Mouse (Mus musculus) T-helper 17 cell (primary cell): Measurements from ENCODE around the gene Setdb2.
"Not testable (repeated sequence)": the region's sequence is repeated elsewhere in the genome, so short reads cannot be mapped to it uniquely, and the experiment has no call there.

Source experiments
- in situ Hi-C, 2 experiments: fragments of 300-600 bp; cut with MboI, MseI; formaldehyde crosslinking; loops; 1 replicate in 1 of 2; 2 replicates in 1 of 2; pipeline ENCODE4 v1.15.1; 2025; ENCODE audit warnings: high pct_unique_total_duplicates in 2 of 2

Gene Setdb2

DNA sequence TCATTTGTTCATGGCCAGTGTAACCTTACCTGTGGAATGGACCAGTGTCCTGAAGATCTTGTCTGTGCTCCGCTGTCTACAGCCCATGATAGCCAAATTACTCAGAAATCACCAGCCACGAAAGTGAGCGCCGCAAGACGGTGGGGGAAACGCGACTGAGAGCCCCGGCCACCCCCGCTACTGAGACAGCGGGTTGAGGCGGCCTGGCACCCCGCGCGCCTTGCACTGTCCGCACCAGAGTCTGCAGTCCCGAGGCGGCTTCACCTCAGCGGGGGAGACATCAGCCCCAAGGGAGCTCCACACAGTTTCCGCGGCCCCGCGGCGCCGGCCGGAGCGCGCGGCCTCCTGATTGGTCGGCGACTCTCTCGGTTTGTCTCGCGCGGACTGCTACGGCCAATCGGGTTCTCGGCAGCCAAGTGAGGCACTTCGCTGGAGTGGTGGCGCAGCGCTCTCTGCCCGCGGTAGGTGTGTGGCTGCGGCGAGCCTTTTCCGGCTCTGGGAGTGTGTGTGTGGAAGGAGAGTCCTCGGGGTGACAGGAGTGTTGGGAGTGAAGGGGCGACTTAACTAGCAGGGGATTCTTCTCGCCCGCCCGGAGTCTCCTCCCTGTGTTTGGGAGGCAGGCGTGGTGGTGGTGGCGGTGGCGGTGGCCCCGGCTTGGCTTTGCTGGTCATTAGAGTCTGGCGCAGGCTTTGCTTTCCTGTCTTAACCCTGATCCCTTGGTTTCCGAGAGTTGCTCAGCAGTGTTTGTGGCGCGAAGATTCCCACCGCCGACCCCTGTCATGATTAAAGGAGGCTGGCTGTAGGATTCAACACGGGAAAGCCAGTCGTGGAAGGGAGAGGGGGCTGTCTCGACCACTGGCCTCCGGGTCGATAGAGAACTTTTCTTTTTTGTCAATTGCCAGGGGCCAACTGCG is at the start of gene Setdb2, which contains the start of gene Cab39l:
Gene Setdb2 (minus strand): TSS at position 327 of the 914 bp plus-strand sequence.
Gene Cab39l (plus strand): TSS at position 415 of the 914 bp plus-strand sequence.
- in situ Hi-C loops: loop anchor here (5.0 to 25.0 kb wide), 3 partner anchors 89 to 821 kb away; partner anchors contain the start of genes Gm49336 (in 1 of the 2), Mtmr6 (in 1 of the 2), Nupl1 (in 1 of the 2) and Rcbtb1 (in 1 of the 2)

DNA sequence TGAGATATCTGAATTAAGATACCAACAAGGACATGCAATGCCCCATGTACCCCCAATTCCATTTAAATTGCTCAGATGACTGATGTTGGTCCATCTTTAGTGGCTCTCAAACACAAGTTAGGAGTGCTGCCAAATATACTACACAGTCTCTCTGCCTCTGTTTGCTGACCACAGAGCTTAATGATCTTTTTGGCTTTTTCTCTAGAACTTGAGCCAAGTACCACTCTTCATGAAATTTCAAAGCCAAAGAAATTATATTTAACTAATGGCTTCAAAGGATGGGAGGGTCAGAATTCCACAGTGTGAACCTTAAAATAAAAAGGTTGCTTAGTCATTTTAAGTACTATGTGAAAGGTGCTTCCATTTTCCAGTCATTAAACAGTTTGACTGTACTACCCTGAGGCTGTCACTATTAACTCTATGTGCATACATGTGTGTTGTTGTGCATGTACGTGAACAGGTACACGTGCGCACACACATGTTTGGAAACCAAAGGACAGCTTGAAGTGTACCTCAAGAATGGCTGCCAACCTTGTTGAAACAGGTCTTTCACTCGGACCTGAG is 44.6 kb upstream of the Setdb2 start:
- in situ Hi-C loops: no loop called here

DNA sequence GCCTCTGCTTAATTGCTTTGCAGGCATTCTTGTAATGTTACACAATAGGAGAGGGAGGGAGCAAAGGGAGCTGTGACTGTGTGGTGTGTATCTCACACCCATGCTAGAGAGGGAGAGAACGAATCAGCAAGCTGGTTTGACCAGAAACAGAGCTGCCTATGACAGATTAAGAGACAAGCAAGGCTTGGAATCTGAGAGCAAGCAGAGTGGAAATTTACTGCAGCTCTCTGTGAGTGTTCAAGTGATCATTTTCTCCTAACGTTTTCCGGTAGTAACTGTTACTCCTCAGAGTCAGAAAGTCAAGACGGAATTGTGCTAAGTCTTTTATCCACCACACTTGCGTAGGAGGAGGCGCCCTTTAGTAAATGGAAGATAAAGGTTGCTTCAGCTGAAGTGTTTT is 38.0 kb upstream of the Setdb2 start:
- in situ Hi-C loops: no loop called here

DNA sequence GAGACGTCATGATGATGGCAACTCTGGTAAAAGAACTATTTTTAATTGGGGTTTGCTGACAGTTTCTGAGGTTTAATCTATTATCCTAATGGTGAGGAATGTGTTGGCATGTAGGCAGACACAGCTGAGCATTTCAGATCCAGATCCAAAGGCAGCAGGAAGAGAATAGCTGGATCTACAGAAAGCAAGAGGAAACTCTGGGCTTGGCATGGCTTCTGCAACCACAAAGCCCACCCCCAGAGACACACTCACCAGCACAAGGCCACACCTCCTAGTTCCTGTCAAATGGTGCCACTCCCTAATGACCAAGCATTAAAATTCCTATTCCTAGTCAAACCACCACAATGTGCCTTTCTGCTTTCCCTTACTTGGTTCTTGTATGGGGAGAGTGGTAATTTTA is 30.1 kb upstream of the Setdb2 start:
- in situ Hi-C loops: no loop called here

DNA sequence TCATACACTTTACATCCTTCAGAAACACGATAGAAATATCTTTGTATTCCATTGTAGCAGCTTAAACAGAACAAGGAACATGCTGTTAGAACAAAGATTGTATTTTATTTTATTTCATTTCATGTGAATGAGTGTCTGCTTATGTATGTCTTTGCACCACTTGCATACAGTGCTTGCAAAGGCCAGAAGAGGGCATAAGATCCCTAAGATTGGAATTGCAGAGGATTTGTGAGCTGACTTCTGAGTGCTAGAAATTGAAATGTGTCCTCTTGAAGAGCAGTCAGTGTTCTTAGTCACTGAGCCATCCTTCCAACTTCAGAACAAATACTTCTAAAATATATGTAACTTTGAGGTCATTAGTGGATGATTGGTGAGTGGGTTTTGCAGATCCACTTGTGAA is 27.1 kb upstream of the Setdb2 start:
- in situ Hi-C loops: no loop called here

DNA sequence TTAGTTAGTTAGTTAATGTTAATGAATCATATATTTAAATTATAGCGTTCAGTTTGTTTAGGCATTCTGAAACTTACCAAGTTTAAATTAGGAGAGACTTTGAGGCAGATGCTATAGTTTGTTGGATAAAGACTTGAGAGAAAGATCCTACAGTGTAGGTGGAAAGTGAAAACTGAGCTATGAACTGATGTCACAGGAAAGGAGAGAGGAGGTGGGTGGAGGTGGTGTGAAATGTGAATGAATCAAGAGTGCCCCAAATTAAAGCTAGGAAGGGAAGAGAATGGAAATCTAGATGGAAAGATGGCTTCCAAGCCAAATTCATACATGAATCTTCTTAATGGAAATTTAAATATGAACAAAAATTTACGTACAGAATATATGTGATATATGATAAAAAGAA is 25.8 kb upstream of the Setdb2 start:
- in situ Hi-C loops: no loop called here

DNA sequence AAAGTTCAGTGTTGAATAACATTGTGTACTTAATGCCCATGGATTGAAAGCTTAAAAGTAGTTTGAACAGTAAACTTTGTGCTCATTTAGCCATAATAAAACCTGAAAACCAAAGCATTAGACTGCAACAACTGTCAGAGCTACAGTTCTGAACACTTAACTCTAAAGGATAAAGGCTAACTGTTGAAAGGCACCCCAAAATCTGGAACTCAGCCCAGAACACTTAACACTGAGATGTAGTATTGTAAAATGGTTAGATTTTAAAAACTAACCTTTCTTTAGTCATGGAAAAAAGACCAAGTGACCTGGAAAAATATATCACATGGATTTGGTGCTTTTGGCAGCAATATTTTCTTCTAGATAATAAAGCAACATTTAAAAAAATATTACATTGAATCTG is 7.3 kb upstream of the Setdb2 start:
- in situ Hi-C loops: loop anchor here in 1 of 2 experiments (10.0 to 25.0 kb wide), 2 partner anchors 243 to 814 kb away; partner anchors contain the start of genes Gm49336, Mtmr6, Nupl1 and Rcbtb1

DNA sequence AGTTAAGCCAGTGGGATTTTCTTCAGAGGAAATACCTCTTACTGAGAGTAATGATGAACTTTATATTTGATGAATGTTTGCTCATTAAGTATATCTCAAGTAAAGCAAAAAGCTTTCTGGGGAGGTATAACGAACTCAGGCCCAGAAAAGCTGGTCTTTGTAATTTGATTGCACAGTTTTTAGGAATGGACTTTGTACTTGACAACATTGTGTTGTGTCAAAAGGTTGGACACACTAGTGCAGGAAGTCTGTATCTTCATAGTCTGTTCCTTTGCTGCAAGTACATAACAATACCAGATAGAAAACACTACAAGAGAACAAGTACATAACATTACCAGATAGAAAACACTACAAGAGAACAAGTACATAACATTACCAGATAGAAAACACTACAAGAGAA is 4.7 kb upstream of the Setdb2 start:
- in situ Hi-C loops: loop anchor here in 1 of 2 experiments (10.0 to 25.0 kb wide), 2 partner anchors 241 to 817 kb away; partner anchors contain the start of genes Gm49336, Mtmr6, Nupl1 and Rcbtb1

DNA sequence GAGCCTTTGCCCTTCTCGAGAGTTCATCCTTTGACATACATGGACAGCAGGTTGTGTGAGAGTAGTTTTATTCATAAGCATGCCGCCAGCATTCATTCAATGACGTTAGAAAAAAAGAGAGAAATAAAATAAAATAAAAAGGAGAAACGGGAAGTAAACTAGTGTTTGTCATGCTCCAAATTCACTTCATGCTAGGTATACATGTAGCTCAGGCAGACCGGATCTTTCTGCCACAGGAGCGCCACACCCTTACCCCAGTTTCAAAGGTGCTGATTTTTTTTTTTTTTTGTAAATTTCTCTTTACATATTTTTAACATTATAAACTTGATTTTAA is 755 bp upstream of the Setdb2 start:
- in situ Hi-C loops: loop anchor here (5.0 to 25.0 kb wide), 3 partner anchors 89 to 821 kb away; partner anchors contain the start of genes Gm49336 (in 1 of the 2), Mtmr6 (in 1 of the 2), Nupl1 (in 1 of the 2) and Rcbtb1 (in 1 of the 2)

DNA sequence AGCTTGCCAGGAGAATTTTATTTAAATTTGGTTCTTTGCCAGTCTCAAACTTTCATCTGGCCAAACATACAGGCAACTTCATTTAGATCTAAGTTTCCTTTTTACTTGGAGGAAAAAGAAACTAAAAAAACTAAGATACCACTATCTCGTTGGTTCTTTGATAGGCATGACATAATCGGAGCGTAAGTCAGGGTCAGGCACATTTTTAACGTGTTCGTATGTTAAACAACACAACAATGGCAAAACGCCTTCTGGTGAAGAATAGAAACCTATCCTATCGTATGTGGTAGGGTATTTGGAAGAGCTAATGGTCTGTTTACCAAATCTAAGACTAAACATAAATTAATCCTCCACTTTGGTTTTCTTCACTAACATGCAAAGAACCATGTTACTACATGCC is 645 bp downstream of the Setdb2 start:
- in situ Hi-C loops: loop anchor here (5.0 to 25.0 kb wide), 3 partner anchors 88 to 822 kb away; partner anchors contain the start of genes Gm49336 (in 1 of the 2), Mtmr6 (in 1 of the 2), Nupl1 (in 1 of the 2) and Rcbtb1 (in 1 of the 2)

DNA sequence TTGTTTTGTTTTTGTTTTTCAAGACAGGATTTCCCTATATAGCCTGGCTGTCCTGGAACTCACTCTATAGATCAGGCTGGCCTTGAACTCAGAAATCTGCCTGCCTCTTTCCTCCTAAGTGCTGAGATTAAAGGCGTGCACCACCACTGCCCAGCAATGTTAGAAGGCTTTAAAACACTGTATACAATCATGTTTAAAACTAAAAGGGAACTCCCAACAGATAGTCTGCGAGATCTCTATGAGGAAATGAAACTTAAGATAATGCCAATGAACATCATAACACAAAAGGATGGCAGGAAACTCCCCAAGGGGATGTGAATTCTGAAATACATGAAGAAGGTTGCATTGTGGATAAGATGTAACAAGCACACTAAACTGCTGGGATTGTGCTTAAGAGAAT is 2.2 kb downstream of the Setdb2 start:
- in situ Hi-C loops: loop anchor here (10.0 to 25.0 kb wide), 2 partner anchors 824 to 1564 kb away; partner anchors contain the start of genes Gm49336 (in 1 of the 2), Mtmr6 (in 1 of the 2) and Nupl1 (in 1 of the 2)

DNA sequence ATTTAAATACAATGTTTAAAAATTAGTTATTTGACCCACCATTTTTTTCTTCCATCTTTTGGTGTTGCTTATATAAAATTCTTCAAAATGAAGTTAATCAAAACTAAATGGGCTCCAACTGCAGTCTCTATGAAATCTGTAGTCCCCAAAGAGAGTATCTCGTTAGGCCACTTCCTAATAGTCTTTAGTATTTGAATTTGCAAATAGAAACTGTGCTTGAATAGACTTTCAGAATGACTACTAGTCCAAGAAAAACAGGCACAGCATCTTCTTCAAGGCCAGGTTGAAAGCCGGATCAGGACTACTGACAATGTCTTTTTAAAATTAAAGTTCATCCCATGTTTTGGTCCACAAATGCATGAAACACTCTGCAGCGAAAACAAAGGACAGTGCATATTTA is 3.3 kb downstream of the Setdb2 start:
- in situ Hi-C loops: loop anchor here (10.0 to 25.0 kb wide), 2 partner anchors 825 to 1563 kb away; partner anchors contain the start of genes Gm49336 (in 1 of the 2), Mtmr6 (in 1 of the 2) and Nupl1 (in 1 of the 2)

DNA sequence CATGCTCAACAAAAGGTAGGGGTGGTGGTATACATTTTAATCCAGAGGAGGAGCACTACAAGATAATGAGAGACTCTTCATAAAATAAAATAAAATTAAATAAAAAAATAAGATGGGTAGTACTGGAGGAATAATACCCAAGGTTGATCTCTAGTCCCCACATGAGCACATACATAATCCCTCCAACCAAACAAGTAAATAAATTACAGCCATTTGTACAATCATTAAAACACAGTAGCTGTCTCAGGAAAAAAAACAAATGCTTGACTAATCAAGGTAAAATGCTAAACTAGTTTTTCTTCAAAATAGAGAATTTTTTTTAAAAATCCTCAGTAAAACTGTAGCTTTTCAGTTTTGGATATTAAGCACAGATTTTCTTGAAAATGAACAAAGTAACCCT is 5.5 kb downstream of the Setdb2 start:
- in situ Hi-C loops: loop anchor here (10.0 to 25.0 kb wide), 2 partner anchors 827 to 1560 kb away; partner anchors contain the start of genes Gm49336 (in 1 of the 2), Mtmr6 (in 1 of the 2) and Nupl1 (in 1 of the 2)

DNA sequence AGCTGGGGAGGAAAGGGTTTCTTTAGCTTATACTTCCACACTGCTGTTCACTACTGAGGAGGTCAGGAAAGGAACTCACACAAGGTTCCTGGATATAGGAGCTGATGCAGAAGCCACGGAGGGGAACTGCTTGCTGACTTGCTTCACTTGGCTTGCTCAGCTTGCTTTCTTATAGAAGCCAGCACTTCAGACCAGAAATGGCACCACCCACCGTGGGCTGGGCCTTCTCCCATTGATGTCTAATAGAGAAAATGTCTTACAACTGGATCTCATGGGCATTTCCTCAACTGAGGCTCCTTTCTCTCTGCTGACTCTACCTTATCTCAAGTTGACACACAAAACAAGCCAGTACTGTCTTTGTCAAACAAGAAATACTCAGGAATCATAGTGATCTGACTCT is 6.8 kb downstream of the Setdb2 start:
- in situ Hi-C loops: loop anchor here (10.0 to 25.0 kb wide), 2 partner anchors 828 to 1559 kb away; partner anchors contain the start of genes Gm49336 (in 1 of the 2), Mtmr6 (in 1 of the 2) and Nupl1 (in 1 of the 2)

DNA sequence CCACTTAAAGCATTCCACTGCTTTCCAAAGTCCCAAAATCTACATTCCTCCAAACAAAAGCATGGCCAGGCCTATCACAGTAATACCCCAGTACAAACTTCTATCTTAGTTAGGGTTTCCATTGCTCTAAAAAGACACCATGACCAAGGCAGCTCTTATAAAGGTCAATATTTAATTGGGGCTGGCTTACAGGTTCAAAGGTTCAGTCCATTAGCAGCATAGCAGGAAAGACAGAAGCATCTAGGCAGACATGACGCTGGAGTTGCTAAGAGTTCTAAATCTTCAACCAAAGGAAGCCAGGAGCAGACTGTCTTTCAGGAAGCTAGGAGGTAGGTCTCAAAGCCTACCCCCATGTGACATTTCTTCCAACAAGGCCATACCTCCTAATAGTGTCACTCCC is 10.1 kb downstream of the Setdb2 start:
- in situ Hi-C loops: loop anchor here (10.0 to 25.0 kb wide), 2 partner anchors 832 to 1556 kb away; partner anchors contain the start of genes Gm49336 (in 1 of the 2), Mtmr6 (in 1 of the 2) and Nupl1 (in 1 of the 2)

DNA sequence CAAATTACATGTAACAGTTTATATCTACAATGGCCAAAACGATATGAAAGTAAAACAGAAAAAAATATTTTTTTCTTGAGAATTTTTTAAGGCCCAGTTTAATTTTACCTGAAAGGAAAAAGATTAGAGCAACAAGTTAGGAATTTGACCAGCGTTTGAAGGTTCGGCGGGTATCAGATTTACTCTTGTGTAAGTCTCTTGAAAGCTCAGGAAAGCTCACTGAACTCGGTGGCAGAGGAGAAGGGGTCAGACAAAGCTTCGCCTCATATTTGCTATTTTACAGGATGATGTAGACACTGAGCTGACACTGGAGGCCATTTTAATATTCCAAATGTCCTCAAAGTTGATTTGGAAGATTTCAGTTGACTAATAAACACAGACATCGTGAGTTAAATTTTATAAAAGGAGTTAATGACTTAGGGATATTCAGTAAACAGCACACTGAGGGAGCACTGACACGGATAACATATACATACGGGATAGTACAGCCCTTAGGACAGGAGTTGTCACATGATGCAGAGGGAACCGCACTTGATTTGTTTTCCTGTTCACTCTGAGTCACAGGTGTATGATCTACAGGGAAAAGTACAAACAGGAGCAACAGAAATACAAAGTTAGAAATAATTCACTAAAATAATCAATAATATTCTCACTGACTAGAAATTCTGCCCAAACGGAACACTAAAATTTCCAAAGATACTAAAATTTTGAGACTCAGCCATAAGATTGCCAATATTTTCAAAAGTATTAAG is 17.6 kb downstream of the Setdb2 start:
- in situ Hi-C loops: no loop called here

DNA sequence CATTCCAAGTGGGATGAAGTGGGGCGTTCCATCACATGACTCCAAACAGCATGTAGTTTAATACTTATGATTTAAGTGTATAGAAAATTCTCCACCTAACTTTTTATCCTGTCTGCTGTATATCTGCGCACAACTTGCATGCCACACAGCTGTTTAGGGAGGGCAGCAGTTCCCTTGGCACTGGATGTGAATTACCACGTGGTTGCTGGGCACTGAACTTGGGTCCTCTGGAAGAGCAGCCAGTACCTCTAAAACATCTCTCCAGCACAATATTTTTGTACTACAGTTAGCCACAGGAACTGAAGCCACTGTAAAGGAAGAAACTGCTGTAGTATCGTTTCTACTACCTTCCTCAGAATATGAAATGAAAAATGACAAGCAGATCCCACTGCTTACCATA is 22.5 kb downstream of the Setdb2 start:
- in situ Hi-C loops: no loop called here

DNA sequence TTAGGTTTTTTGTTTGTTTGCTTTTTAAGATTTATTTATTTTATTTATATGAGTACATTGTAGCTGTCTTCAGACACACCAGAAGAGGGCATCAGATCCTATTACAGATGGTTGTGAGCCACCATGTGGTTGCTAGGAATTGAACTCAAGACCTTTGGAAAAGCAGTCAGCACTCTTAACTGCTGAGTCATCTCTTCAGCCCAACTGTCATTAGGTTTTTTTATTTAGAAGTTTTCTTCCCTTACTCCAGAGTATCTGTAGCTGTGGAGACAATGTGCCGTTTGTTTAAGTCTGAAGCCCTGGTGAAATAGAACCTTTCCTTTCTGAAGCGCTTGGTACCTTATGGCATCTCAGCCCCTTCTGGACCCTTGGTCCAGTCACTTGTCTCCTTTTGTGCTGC is 25.7 kb downstream of the Setdb2 start:
- in situ Hi-C loops: not testable (repeated sequence)

DNA sequence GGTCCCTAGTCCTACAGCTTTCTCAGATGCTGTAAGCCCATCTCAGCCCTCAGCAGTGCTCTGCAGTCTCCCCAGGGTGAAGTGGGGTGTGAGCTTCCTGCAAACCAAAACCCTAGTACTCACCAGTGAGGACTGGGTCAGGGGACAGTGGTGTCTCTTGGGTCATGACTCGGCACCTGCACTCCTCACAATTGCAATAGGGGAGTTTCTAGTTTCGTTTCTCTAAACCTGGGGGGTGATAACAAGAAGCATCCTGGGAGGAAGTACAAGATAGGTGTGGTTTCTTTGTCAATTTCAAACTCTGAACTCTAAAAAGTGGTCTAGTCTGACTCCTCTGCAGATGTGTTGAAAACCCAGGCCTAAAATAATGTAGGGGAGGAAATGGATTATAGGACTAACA is 43.7 kb downstream of the Setdb2 start:
- in situ Hi-C loops: no loop called here

DNA sequence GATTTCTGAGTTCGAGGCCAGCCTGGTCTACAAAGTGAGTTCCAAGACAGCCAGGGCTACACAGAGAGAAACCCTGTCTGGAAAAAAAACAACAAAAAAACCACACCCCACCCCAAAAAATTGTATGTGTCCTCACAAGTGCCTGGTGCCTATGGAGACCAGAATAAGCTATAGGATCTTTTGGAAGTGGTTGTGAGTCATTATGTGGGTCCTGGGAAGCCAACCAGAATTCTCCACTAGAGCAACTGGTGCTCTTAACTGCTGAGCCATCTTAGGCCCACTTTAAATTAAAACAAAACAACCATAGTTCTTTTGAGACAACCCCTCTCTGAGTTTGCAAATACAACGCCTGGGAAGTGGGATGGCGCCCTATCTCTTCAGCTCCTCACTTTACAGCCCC is 45.4 kb downstream of the Setdb2 start, which contains the start of gene Phf11c:
Gene Phf11c (minus strand): TSS at position 101 of the 400 bp plus-strand sequence.
- in situ Hi-C loops: no loop called here
